Mouse (Mus musculus) layer of hippocampus, adult 2 months (tissue): ENCODE data around the gene Auh. TPM values are rescaled to one million over a fixed set of nuclear protein-coding genes. Genes with fewer than 3 reads are reported as not detected.

Experiments
- DNase-seq, 2 experiments: peaks; one replicate each; pipeline ENCODE4 v3.0.0; 2022; ENCODE audit warnings: low spot score in 2 of 2
- H3K27ac ChIP-seq: fragments of 200-600 bp; 2 replicates; pipeline ENCODE4 v1.8.1; 2022
- H3K4me3 ChIP-seq: fragments of 200-600 bp; 2 replicates; pipeline ENCODE4 v1.8.1; 2022; ENCODE audit warnings: mild to moderate bottlenecking
- CTCF ChIP-seq: fragments of 200-600 bp; conservative IDR thresholded peaks from 2 replicates; pipeline ENCODE4 v1.8.1; 2022; ENCODE audit warnings: antibody characterized with exemption, mild to moderate bottlenecking, moderate library complexity
- total RNA-seq, 2 experiments: library from RNA; stranded (reverse); gene quantifications; 2 replicates each; pipeline ENCODE4 v1.2.3; 2021

Gene Auh
- total RNA-seq, 2 experiments from 2014 or later, result 107 to 121 TPM

DNA sequence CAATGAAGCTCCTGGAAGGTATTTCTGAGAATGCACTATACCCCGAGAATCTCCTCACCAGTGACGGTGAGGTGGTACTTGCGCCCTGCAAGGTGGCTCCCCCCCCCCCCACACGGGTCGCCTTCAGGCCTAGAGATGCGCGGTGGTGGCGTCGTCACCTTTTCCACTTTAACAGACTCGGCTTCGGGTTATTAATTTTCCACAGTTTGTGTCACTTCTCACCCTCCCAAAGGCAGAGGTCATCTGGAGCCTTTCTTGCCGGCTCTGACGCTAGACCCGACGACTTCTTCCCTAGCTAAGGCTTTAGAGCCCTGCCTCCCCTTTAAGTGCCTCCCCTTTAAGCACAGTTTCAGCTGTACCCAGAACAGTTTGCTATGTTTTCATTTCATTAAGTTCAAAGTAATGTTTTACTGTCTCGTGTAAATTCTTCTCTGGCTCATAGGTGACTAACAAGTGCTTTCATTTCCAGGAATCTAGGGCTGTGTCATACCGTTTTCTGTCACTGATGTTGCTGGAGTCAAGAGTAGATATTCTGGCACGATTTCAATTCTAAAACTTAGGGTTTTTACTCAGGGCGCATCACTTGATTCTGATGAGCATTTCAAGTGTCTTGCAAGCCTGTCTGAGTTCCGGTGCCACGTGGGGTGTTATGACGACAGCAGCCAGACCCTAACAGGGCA is 69.3 kb downstream of the Auh start:
- Histone ChIP-seq H3K4me3 (no peak overlapping the region), H3K27ac (peak overlapping the region; percentile 77; the same call in 1 of the 2 replicates)
- no peak for TF ChIP-seq CTCF
- no peak for DNase-seq

DNA sequence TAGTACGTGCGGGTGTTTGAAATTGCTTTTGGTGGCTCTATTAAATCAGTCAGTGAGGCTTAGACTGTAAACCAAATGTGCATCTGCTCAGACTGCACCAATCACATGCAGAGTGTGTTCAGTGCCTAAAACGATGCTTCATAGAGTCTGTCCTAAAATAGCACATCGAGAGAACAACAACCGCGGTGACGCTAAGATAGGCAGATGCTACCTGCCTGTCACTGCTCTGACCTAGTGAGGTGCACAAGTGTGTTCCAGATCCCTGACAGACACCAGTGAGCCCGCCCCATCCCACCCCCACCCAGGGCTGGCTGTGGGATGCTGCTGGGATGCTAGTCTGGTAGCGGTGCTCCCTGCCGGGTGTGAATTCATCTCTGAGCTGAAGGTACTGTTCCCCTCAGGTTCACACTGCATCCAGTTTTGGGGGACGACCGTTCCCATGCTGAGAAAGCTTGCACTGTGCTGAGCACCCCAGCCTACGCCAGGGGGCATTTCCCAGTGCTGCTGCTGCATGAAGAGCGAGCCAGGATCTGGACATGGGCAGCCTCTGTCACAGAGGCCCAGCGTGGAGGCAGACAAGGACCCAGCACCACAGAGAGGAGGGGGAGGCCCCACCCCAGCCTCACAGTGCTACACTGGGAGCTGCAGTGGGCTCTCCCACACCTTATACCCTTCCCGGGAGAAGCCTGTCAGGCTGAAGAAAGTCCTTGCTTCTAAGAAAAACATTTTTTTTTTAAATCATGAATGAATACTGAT is 70.2 kb downstream of the Auh start:
- no peak overlapping the region; the same call in 1 of the 2 replicates for H3K4me3 ChIP-seq
- DNase-seq, result peak in 1 of 2 experiments; percentile 52

DNA sequence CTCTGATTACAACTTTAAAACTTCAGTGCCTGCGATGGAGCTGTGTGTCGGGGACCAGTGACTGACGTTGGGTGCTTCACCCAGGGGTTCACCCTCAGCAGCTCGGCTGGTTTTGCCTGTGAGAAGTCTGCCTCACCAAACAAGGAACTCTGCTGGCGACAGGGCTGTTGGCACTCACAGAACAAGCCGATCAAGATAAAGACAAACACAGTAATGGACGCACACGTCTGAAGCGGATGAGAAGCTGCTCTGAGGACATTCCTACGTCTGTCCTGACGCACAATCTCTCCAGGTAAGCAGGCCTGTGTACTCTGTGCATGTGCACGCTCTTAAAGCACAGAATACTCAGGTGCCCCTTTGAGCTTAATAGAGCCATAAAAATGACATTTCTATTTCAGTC is 71.1 kb downstream of the Auh start:
- no peak overlapping the region for H3K4me3 ChIP-seq
- TF ChIP-seq CTCF, result no peak
- H3K27ac ChIP-seq, result peak overlapping the region; percentile 77; the same call in 1 of the 2 replicates
- no peak for DNase-seq

More for the DNA sequence above, 70.2 kb downstream of the Auh start:
- peak overlapping the region; percentile 77 for H3K27ac ChIP-seq
- TF ChIP-seq CTCF, result no peak

DNA sequence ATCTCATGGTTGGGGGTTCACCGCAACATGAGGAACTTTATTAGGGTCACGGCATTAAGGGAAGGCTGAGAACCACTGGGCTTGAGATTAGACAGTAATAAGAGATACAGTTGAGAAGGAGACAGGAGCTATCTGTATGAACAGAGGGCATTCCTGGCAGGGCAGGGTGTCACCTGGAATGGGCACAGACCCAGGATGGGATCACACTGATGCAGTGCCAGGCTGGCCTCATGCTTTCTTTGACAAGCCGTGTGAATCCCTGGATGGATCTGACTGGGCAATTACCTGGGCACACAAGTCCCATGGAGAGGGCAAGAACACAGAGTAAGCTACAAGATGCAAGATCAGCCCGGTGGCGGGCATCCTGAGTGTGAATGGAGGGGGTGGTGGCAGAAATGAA is 71.7 kb downstream of the Auh start:
- Histone ChIP-seq H3K4me3 (no peak overlapping the region), H3K27ac (no peak overlapping the region)
- no peak for TF ChIP-seq CTCF
- no peak for DNase-seq

DNA sequence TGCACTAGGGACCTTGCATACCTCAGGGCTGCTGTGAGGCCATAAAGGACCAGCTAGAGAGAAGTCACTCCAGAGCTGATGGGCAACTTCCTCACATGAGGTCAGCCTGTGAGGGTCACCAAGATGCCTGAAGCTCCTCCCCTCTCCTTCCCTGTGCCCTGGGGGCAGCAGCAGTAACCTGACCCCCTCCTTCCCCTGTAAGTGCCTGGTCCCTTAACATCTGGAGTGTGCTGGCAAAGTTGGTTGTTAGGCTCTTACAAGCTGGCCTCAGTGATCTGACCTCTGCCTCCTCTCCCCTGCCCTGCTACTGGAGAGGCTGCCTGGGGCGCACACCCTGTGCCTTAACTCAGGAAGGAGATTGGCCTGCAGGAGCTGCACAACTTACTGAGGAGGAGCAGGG is 75.9 kb downstream of the Auh start:
- DNase-seq, result no peak
- no peak for TF ChIP-seq CTCF
- no peak overlapping the region for H3K27ac ChIP-seq

DNA sequence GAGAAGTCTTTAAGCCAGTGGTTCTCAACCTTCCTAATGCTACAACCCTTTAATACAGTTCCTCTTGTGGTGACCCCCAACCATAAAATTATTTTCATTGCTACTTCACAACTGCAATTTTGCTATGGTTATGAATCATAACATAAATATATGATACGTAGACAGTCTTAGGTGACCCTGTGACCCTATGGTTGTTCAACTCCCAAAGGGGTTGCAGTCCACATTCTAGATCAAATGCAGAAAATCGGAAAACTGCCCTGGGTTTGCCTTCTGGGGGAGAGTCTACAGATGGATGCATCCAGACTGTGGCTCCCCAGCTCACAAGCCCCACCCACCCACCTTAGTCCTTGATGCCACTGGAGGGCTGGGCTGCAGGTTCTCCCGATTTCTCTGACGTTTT is 77.6 kb downstream of the Auh start:
- H3K4me3 ChIP-seq, result no peak overlapping the region
- H3K27ac ChIP-seq, result no peak overlapping the region
- no peak for DNase-seq
- TF ChIP-seq CTCF, result no peak

More for the DNA sequence above, 75.9 kb downstream of the Auh start:
- no peak overlapping the region for H3K4me3 ChIP-seq

DNA sequence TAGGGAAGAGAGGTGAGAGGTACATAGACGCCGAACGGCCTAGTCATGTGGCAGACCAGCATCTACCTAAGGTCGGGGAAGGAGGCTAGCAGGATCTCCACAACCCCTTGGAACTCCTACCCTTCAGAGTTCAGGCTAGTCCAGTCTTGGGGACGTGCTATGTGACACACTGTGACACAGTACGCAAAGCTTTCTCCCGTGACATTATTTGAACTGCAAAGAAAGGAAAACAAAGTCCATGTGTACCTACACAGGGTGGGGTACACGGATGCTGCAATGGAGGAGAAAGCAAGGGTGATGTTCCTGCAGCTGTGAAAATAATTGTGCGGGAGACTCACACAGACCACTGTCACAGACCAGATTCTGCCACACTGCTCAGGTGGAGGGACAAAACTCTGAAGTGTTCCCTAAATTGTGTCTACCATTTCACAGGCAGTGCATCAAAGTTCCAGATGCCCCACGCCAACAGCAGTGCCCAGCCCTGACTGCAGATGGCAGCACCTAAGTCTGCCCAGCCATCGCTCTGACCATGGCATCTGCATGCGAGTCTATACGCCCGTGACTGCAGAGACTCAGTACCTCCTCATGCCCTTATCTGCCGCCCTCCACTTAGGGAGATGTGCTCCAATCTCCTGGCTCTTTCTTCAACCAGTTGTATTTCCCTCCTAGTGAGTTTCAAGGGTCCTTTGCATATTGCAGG is 79.3 kb downstream of the Auh start:
- Histone ChIP-seq H3K4me3 (no peak overlapping the region), H3K27ac (no peak overlapping the region)
- DNase-seq, result no peak
- peak; percentile 60 for TF ChIP-seq CTCF

DNA sequence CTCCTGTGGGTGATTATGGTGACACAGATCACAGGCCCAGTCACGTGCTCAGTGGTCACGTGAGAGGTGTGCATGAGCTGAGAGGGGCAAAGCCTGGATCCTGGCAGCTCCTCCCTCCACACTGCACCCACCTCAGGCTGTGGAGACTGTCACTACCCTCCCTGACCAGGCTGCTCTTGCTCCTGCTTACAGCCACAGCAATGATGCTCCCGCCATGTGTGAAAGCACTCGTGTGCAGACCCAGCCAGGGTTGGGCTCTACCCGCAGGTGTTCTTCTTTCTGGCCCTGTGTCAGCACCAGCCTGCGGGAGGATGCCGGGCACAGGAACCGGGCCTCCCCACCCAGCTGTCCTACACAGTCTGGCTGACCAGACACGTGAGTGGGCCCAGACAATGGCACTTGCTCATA is 80.1 kb downstream of the Auh start:
- no peak for DNase-seq
- Histone ChIP-seq H3K27ac (no peak overlapping the region), H3K4me3 (no peak overlapping the region)
- no peak for TF ChIP-seq CTCF

DNA sequence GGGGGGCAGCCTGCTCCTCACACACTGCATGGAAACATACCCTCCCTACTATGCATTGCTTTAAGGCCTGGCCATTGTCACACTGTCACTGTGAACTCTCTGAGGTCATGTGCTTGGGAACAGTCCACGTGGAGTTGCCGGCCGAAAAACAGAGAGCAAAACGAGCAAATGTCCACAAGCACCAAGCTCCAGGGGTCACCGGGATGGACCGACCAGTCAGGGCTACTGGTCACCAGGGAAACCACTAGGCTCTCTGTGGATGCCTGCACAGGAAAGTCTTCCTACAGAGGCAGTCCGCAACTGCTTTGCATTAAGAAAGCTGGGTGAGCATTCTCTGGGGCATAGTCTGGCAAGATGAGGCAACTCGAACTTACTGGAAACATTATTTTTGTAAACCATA is 82.0 kb downstream of the Auh start:
- no peak for DNase-seq
- Histone ChIP-seq H3K4me3 (no peak overlapping the region), H3K27ac (peak overlapping the region; percentile 24; the same call in 1 of the 2 replicates)
- TF ChIP-seq CTCF, result no peak

DNA sequence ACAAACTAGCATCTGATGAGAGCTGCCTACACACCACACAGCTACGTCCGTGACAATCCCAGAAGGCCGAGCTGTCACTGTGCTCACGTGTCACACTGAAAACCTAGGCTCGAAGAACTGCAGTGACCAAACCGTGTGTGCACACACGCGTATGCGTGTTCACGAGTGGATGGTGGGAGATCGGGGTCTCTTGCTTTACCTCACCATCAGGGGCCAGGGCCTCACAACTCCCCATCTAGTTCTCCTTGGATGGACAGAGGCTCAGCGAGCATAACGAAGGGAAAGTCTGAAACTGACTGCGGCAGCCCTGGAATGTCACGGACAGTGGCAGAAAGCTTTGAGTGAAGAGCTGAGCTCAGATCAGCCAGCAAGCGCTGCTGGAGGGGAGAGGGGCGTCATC is 82.4 kb downstream of the Auh start:
- Histone ChIP-seq H3K4me3 (no peak overlapping the region), H3K27ac (peak overlapping the region; percentile 24; the same call in 1 of the 2 replicates)
- TF ChIP-seq CTCF, result no peak
- no peak for DNase-seq

DNA sequence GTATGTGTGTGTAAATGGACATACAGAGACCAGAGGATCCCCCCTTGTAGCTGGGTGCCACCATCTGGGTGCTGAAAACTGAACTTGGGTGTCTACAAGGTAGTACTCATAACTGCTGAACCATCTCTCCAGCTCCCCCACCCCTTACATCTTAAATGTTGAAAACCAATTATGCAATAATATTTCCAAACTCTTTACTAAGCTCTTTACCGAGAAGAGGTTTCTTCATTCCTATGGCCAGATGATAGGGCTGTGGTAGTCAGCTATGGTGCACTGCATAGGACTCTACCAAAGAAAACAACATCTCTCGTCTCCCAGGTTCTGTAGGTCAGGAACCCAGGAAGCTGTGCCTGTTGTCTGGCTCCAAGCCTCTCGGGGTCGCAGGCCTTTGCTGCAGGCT is 83.9 kb downstream of the Auh start:
- no peak for DNase-seq
- Histone ChIP-seq H3K27ac (no peak overlapping the region), H3K4me3 (no peak overlapping the region)
- TF ChIP-seq CTCF, result no peak

DNA sequence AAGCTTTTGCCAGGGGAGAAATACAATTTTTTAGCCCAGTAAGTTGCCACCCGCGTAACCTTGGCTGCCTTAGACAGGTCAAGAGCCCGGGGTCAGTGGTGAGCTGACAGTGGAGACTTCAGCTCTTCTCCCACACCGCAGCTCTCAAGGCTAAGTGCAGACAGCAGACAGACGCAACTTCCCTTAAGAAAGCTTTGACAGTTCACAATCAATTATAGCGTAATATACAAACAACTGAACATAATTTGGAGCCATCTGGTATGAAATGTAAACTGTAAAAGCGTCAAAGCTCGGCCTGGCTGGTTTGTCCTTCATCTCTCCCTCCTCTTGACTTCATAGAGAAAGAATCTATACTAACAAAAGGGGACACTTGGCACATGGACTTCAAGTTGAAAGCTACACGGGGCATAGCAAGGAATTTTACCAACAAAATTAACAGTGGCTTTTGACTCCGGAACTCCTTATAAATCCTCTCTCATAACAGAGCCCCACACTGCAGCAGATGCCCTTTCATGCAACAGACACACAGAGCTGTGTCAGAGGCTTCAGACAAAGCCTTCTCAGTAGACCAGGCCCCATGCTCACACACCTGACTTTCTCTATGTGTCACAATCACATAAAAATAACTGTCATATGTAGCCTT is 85.8 kb downstream of the Auh start:
- no peak for DNase-seq
- no peak for TF ChIP-seq CTCF
- H3K4me3 ChIP-seq, result no peak overlapping the region
- peak overlapping the region; percentile 2; the same call in 1 of the 2 replicates for H3K27ac ChIP-seq

DNA sequence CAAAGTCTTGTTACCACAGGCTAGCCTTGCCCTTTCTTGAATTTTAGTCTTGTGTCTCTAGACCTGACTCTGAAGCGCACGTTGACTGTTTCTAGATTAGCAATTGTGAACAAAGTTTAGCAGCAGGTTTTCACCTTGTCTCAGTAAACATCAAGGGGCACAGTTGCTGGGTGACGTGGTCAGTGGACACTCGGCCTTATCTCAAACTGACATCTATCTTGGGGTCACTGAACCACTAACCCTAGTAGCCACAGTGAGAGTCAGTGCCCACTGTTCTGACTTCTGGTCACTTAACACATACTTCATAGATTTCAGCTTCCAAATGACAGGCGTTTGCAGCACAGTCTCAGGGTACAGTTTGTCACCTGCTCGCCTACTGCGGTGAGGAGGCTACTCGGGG is 93.2 kb downstream of the Auh start:
- Histone ChIP-seq H3K27ac (no peak overlapping the region), H3K4me3 (no peak overlapping the region)
- no peak for TF ChIP-seq CTCF
- no peak for DNase-seq
